Mouse (Mus musculus): Measurements from ENCODE around the gene Fzd2. TPM values are rescaled to one million over a fixed set of nuclear protein-coding genes. Genes with fewer than 3 reads are reported as not detected.

Fzd2 gene
- polyA plus RNA-seq, 1 experiment from 2014 or later, result 31.7 TPM

DNA sequence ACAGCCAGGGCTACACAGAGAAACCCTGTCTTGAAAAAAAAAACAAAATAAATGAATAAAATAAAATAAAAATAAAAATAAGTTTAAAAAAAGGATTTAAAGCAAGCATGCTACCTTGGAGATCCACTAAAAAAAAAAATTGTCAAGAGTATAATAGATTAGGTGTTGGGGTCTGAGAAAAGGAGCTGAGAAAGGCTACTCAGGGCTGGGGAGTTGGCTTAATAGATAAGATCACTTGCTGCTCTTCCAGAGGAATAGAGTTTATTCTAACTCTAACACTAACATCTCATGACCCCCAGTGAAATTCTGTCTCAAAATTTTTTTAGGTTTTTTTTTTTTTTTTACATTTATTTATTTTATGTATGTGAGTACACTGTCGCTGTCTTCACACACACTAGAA, 37.9 kb upstream of the Fzd2 start:
- no peak for ATAC-seq (ENCODE audit: low FRiP score)
- H3K27ac ChIP-seq (ENCODE audit: low read depth, low read length), result no peak overlapping the region
- no peaks in the 10 kb centered on the region for H3K27me3 ChIP-seq (ENCODE audit: control insufficient read depth, insufficient read depth, low read length)
- DNase-seq (ENCODE audit: low spot score), result no peak
- H3K9ac ChIP-seq (ENCODE audit: low read depth, low read length), result no peak overlapping the region
- H3K36me3 ChIP-seq (ENCODE audit: control insufficient read depth, insufficient read depth, low read length), result no peaks in the 10 kb centered on the region
- WGBS, result 100% methylated on average over 1 of the region's 1 CpGs
- H3K4me2 ChIP-seq (replicated peaks; ENCODE audit: low read depth, low read length), result no peak overlapping the region
- H3K9me3 ChIP-seq (ENCODE audit: control insufficient read depth, low read length), result no peaks in the 10 kb centered on the region
- no peaks in the 10 kb centered on the region for H3K4me1 ChIP-seq (replicated peaks; ENCODE audit: control insufficient read depth, insufficient read depth, low read length)
- no peak overlapping the region for H3K4me3 ChIP-seq (ENCODE audit: low read depth, low read length)

DNA sequence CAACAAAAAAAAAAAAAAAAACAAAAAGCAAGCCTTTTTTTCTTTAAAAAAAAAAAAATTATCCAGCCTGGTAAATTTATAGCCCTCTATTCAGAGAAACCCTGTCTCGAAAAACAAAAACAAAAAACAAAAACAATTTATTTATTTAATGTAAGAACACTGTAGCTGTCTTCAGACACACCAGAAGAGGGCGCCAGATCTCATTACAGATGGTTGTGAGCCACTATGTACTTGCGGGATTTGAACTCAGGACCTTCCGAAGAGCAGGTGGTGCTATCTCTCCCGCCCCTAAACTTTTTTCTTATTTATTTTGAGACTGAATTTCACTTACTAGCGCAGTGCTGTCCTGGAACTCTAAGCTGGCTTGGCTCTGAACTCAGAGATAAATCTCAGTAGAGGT, 37.0 kb upstream of the Fzd2 start:
- no peaks in the 10 kb centered on the region for H3K27me3 ChIP-seq (ENCODE audit: control insufficient read depth, insufficient read depth, low read length)
- H3K4me3 ChIP-seq (ENCODE audit: low read depth, low read length), result no peak overlapping the region
- H3K27ac ChIP-seq (ENCODE audit: low read depth, low read length), result no peak overlapping the region
- DNase-seq (ENCODE audit: low spot score) (no peak), ATAC-seq (ENCODE audit: low FRiP score) (no peak)
- H3K9ac ChIP-seq (ENCODE audit: low read depth, low read length), result no peak overlapping the region
- 91% methylated on average over 6 of the region's 6 CpGs for WGBS
- no peak overlapping the region for H3K4me2 ChIP-seq (replicated peaks; ENCODE audit: low read depth, low read length)
- H3K4me1 ChIP-seq (replicated peaks; ENCODE audit: control insufficient read depth, insufficient read depth, low read length), result no peaks in the 10 kb centered on the region
- no peaks in the 10 kb centered on the region for H3K36me3 ChIP-seq (ENCODE audit: control insufficient read depth, insufficient read depth, low read length)
- no peaks in the 10 kb centered on the region for H3K9me3 ChIP-seq (ENCODE audit: control insufficient read depth, low read length)

DNA sequence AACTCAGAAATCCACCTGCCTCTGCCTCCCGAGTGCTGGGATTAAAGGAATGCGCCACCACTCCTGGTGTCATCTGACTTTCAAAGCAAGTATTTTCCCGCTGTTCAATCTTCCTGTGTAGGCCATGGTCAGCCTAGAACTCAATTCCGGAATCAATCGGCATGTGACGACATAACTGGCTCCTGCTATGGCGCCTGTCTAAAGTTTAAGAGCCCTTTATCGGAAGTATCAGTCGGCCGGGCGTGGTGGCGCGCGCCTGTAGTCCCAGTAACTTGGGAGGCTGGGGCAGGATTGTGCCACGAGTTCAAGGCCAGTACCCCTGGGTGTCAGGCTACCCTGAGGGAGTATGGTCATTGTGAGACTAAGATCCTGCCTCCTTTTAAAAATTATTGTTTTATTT, 36.5 kb upstream of the Fzd2 start:
- DNase-seq (ENCODE audit: low spot score) (no peak), ATAC-seq (ENCODE audit: low FRiP score) (no peak)
- 97% methylated on average over 15 of the region's 15 CpGs for WGBS
- H3K4me3 ChIP-seq (ENCODE audit: low read depth, low read length), result no peak overlapping the region
- no peak overlapping the region for H3K27ac ChIP-seq (ENCODE audit: low read depth, low read length)
- H3K27me3 ChIP-seq (ENCODE audit: control insufficient read depth, insufficient read depth, low read length), result no peaks in the 10 kb centered on the region
- H3K4me2 ChIP-seq (replicated peaks; ENCODE audit: low read depth, low read length), result no peak overlapping the region
- H3K9ac ChIP-seq (ENCODE audit: low read depth, low read length), result no peak overlapping the region
- H3K36me3 ChIP-seq (ENCODE audit: control insufficient read depth, insufficient read depth, low read length), result no peaks in the 10 kb centered on the region
- no peaks in the 10 kb centered on the region for H3K4me1 ChIP-seq (replicated peaks; ENCODE audit: control insufficient read depth, insufficient read depth, low read length)
- H3K9me3 ChIP-seq (ENCODE audit: control insufficient read depth, low read length), result no peaks in the 10 kb centered on the region

DNA sequence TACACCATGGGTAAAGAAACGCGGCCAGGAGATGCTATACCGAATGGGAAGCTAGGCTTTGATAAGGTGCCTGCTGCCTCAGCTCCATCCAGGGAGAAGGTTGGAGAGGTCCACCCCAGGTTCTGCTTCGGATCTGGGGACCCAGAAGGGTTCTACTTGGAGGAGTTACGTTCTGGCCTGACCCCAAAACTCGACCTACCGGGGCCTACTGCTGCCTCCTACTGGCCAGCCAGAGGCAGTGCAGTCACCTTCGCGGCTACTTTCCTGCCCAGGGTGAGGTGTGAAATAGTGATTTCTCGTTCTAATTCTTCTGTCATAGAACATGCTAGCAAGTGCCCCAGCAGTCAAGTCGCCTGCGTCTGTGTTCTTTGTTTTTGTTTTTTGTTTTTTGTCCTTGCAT, 36.0 kb upstream of the Fzd2 start:
- no peak overlapping the region for H3K27ac ChIP-seq (ENCODE audit: low read depth, low read length)
- no peaks in the 10 kb centered on the region for H3K27me3 ChIP-seq (ENCODE audit: control insufficient read depth, insufficient read depth, low read length)
- no peak overlapping the region for H3K9ac ChIP-seq (ENCODE audit: low read depth, low read length)
- no peaks in the 10 kb centered on the region for H3K36me3 ChIP-seq (ENCODE audit: control insufficient read depth, insufficient read depth, low read length)
- ATAC-seq (ENCODE audit: low FRiP score) (no peak), DNase-seq (ENCODE audit: low spot score) (no peak)
- WGBS, result 80% methylated on average over 12 of the region's 12 CpGs
- no peaks in the 10 kb centered on the region for H3K9me3 ChIP-seq (ENCODE audit: control insufficient read depth, low read length)
- no peaks in the 10 kb centered on the region for H3K4me1 ChIP-seq (replicated peaks; ENCODE audit: control insufficient read depth, insufficient read depth, low read length)
- H3K4me2 ChIP-seq (replicated peaks; ENCODE audit: low read depth, low read length), result no peak overlapping the region
- no peak overlapping the region for H3K4me3 ChIP-seq (ENCODE audit: low read depth, low read length)

DNA sequence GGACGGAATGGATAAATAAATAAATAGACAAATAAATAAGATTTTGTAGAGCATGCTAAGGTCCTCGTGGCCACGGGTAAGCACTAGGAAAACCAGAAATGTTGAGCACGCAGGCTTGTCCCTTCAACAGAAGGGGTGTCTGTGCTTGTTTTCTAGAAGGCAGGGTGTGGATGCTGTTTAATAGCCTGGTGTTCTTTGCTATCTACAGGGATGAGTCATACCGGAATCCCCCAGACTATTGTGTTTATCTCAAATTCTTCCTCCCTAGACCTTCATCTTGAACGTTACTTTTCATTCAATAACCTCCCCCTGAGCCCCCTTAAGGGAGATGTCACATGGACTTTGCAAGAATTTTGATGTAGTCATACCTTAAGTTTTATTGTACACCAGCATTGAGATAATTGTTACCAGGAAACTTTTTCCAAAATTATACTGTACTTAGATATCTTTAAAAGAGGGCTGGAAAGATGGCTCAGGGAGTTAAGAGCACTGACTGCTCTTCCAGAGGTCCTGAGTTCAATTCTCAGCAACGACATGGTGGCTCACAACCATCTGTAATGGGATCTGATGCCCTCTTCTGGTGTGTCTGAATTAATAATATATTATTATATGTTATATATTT, 35.3 kb upstream of the Fzd2 start:
- no peaks in the 10 kb centered on the region for H3K27me3 ChIP-seq (ENCODE audit: control insufficient read depth, insufficient read depth, low read length)
- no peaks in the 10 kb centered on the region for H3K36me3 ChIP-seq (ENCODE audit: control insufficient read depth, insufficient read depth, low read length)
- H3K9ac ChIP-seq (ENCODE audit: low read depth, low read length), result no peak overlapping the region
- no peak overlapping the region for H3K4me2 ChIP-seq (replicated peaks; ENCODE audit: low read depth, low read length)
- no peaks in the 10 kb centered on the region for H3K4me1 ChIP-seq (replicated peaks; ENCODE audit: control insufficient read depth, insufficient read depth, low read length)
- ATAC-seq (ENCODE audit: low FRiP score), result no peak
- no peaks in the 10 kb centered on the region for H3K9me3 ChIP-seq (ENCODE audit: control insufficient read depth, low read length)
- DNase-seq (ENCODE audit: low spot score), result no peak
- WGBS, result 86% methylated on average over 7 of the region's 7 CpGs
- no peak overlapping the region for H3K4me3 ChIP-seq (ENCODE audit: low read depth, low read length)
- no peak overlapping the region for H3K27ac ChIP-seq (ENCODE audit: low read depth, low read length)

DNA sequence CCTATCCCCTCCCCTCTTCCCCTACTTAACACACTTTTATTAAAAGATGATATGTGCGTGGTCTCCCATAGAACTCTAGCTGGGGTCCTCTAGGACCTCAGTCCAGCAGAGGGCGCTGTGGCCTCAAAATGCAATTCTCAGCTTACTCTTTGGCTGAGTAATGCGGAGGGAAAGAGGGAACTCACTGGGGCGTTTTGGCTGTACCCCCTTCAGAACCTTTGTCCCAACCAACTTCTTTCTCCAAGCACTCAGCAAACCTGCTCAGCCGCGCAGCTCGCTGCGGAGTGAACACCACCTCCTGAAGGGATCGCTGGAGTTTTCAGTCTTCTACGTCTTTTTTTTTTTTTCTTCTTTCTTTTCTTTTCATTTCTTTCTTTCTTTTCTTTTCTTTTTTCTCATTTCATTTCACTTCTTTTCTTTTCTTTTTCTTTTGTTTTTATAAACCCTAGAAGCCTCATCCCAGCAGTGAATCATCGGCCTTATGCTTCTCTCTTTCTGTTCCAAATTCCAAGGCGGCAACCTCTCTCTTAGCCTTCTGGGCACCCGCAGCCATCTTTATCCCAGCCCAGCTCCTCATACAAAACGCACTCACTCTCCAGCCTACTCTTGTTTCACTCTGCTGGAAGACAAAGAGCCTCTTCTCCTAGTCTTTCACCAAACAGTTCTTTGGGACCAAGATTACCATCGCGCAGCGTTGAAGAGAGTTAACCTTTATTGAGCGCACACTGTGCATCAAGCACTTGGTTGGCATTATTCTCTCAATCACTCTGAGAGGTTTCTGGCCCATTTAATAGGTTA, 31.1 kb upstream of the Fzd2 start:
- Histone ChIP-seq H3K4me2 (replicated peaks; ENCODE audit: low read depth, low read length) (peak overlapping the region; percentile 64), H3K9me3 (ENCODE audit: control insufficient read depth, low read length) (no peaks in the 10 kb centered on the region), H3K4me1 (replicated peaks; ENCODE audit: control insufficient read depth, insufficient read depth, low read length) (no peaks in the 10 kb centered on the region), H3K9ac (ENCODE audit: low read depth, low read length) (peak overlapping the region; percentile 59), H3K27me3 (ENCODE audit: control insufficient read depth, insufficient read depth, low read length) (no peaks in the 10 kb centered on the region), H3K27ac (ENCODE audit: low read depth, low read length) (no peak overlapping the region; the same call in 1 of the 2 replicates), H3K36me3 (ENCODE audit: control insufficient read depth, insufficient read depth, low read length) (no peaks in the 10 kb centered on the region), H3K4me3 (ENCODE audit: low read depth, low read length) (peak overlapping the region; percentile 29)
- ATAC-seq (ENCODE audit: low FRiP score) (no peak), DNase-seq (ENCODE audit: low spot score) (peak; percentile 97)
- WGBS, result 7% methylated on average over 18 of the region's 18 CpGs

DNA sequence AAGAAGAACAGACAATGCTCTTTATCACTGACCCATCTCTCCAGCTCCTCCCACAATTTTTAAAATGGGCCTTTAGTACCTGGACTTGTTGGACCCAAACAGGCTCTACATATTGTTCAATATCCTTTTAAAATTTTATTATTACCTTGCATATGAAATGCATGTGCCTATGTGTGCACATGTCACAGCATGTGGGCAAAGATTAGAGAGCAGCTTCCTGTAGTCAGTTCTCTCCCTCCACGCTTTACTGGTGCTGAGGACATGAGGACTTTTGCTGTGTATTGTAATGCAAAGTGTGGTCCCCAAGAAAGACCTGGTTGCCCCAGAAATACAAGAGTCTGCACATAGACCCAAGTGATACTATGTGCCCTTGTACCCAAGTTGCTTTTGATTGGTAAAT, 29.2 kb upstream of the Fzd2 start:
- Histone ChIP-seq H3K4me3 (ENCODE audit: low read depth, low read length) (no peak overlapping the region), H3K4me2 (replicated peaks; ENCODE audit: low read depth, low read length) (no peak overlapping the region), H3K9ac (ENCODE audit: low read depth, low read length) (no peak overlapping the region), H3K36me3 (ENCODE audit: control insufficient read depth, insufficient read depth, low read length) (no peaks in the 10 kb centered on the region), H3K27me3 (ENCODE audit: control insufficient read depth, insufficient read depth, low read length) (no peaks in the 10 kb centered on the region), H3K9me3 (ENCODE audit: control insufficient read depth, low read length) (no peaks in the 10 kb centered on the region), H3K27ac (ENCODE audit: low read depth, low read length) (no peak overlapping the region), H3K4me1 (replicated peaks; ENCODE audit: control insufficient read depth, insufficient read depth, low read length) (peaks cover 8% of the 10 kb centered on the region)
- WGBS, result 36% methylated on average over 1 of the region's 1 CpGs
- ATAC-seq (ENCODE audit: low FRiP score) (no peak), DNase-seq (ENCODE audit: low spot score) (no peak)

DNA sequence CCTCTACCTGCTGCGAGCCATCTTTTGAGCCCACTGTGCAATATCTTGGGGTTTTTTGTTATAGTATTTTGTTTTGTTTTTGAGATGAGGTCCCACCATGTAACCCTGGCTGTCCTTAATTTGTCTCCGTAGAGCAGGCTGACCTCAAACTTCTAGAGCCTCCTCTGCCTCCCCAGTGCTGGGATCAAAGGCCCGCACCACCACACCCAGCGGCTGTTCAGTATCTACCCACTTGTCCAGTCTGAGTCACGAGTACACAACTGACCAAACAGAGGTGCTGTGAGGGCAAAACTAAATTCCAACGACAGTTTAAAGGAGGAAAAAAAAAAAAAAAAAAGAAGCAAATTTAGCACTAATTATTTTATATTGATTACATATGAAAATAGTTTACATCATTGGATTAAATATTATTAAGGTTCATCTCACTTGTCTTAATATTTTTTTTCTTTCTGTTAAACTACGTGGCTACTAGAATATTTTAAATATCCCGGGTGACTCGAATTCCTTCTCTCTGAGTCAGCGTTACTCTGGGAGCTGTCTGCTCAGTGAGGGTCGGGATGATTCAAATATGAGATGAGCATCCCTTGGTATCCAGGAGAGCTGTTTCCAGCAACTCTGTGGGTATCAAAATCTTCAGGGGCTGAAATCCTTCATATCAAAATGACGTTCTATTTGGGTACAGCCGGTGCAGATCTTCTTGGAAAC, 28.0 kb upstream of the Fzd2 start:
- no peak for DNase-seq (ENCODE audit: low spot score)
- 74% methylated on average over 13 of the region's 13 CpGs for WGBS
- Histone ChIP-seq H3K27me3 (ENCODE audit: control insufficient read depth, insufficient read depth, low read length) (no peaks in the 10 kb centered on the region), H3K4me2 (replicated peaks; ENCODE audit: low read depth, low read length) (no peak overlapping the region), H3K27ac (ENCODE audit: low read depth, low read length) (no peak overlapping the region), H3K9me3 (ENCODE audit: control insufficient read depth, low read length) (no peaks in the 10 kb centered on the region), H3K9ac (ENCODE audit: low read depth, low read length) (no peak overlapping the region), H3K4me3 (ENCODE audit: low read depth, low read length) (no peak overlapping the region), H3K4me1 (replicated peaks; ENCODE audit: control insufficient read depth, insufficient read depth, low read length) (peaks cover 10% of the 10 kb centered on the region), H3K36me3 (ENCODE audit: control insufficient read depth, insufficient read depth, low read length) (no peaks in the 10 kb centered on the region)
- no peak for ATAC-seq (ENCODE audit: low FRiP score)

Data from hindbrain, embryonic 11.5 days (tissue).